Mouse (Mus musculus) heart, postnatal 14 days (tissue): Measurements from ENCODE around the gene Abca6. TPM values are rescaled to one million over a fixed set of nuclear protein-coding genes. Genes with fewer than 3 reads are reported as not detected.

ENCODE experiments used
- DNase-seq, 2 experiments: peaks; one replicate each; pipeline ENCODE4 v3.0.0; 2021 to 2022
- intact Hi-C: fragments of 180-260 bp; cut with DNase I; formaldehyde crosslinking; loops from one replicate; pipeline ENCODE4 v1.15.1; 2025
- total RNA-seq, 2 experiments: library from RNA; stranded (reverse); gene quantifications; 2 replicates each; pipeline ENCODE4 v1.2.3; 2021

Gene Abca6
- total RNA-seq, 2 experiments from 2014 or later = 8.6 to 10.9 TPM

DNA sequence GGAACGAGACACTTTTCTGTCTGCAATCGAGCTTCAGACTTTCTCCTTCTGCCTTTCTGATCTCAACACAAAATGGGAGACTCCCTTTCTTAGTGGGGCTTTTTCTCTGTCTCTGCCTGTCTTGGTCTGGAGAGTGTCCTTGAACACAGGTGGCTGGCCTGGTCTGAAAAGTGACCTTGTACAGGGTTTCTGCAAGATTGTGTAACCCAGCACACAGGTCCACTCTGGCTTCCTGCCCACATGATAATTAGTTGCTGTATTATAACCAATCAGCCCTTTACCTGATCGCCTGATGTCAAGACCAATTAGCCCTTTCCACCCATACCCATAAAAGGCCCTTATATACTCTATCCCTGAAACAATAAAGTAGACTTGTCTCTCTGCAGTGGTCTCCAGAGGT, 52.7 kb downstream of the Abca6 start:
- intact Hi-C loops = no loop called here

DNA sequence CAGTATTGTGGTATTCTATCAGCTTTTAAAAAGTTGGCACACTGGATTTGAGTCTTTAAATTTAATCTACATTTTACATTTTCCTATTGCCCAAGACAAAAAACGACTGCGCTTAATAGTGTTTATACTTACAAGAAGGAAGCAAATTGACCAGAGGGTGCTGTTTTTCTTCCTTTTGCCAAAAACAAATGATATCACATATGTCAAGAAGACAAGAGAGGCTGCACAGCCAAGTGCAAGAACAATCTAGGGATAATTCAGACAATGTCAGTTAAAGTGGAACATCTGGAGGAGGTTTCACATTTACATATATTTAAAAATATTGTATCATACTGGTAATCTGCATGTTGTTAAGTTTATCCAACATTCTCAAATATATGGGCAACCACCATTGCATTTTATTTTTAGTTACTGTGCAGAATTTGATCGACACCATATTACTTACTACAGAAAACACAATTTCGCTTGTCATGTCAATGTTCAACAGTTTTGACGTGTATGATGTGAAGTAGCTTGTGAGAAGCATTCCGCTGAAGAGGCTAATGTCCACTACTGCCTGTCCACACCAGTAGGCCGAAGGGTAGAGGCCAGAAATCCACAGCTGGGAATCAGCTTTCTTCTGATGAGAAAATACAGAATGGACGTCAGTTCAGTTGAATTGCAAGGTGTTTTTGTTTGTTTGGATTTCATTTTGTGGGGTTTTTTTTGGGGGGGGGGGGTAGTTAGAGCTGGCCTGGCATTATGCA, 54.8 kb downstream of the Abca6 start:
- intact Hi-C loops = no loop called here
- DNase-seq = no peak

More for the DNA sequence above, 52.7 kb downstream of the Abca6 start:
- no peak for DNase-seq

DNA sequence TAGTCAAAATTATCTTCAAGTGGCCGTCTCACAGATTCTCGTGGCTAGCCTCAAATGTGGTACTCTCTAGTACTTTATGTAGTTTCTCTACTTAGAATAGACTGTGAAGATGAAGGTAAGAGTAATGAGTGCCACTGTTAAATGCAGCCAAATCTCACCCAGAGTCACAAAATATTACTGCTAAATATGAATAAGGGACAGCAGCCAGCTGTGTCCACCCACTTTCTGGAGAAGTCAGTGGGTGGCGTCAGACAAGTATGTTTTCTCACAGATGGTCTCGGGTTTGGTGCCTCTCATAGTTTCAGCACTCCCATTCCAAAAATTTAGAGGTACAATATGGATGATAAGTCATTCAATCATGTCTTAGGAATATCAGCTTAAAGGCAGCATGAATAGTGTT, 56.3 kb downstream of the Abca6 start:
- intact Hi-C loops = no loop called here
- DNase-seq = no peak

DNA sequence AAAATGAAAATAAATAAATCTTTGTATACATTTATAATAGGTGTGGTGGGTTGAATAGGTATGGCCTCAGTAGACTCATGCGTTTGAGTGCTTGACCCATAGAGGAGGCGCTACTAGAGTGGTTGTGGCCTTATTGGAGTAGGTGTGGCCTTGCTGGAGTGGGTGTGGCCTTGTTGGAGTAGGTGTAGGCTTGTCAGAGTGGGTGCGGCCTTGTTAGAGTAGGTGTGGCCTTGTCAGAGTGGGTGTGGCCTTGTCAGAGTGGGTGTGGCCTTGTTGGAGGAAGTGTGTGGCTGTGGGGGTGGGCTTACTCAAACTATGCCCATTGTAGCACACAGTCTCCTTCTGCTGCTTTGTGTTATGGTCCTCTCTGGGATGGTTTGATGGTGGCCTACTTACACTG, 80.4 kb downstream of the Abca6 start:
- DNase-seq = no peak
- intact Hi-C loops = no loop called here

DNA sequence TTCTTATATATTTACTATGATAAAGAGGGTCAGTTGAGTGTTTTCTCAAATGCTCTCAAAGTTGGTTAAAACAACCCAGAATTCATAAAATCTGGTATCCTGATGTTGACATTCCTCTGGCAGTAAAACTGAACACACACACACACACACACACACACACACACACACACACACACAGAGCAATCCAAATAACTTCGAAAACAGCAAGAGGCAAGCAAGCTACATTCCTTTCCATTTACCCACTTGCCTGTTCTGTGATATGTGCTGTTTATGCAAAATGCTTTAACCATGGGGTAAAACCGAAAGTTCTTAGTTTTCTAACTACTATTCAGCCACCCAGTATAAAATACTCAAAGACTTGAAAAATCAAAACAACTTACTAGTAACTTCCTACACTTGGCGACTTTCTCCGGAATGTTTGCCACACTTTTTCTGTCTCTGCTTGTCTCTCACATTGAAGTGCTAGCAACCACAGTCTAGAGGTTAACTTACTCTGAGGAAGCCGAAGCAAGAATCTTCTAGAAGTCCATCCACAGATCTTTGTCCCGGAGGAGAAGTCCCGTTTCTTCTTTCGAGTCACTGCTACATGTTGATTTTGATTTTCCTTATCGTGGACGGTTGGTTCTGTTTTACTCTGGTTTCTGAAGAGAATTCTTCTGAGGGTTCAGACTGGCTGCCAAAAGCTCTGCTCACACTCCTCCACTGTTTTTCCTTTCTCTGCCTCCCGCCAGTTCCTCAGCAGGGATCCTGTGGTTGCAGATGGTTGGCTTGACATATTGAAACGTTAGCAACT, 83.9 kb downstream of the Abca6 start, which contains the start of gene Abca9:
TSS of gene Abca9 (minus strand) at position 738 of the 793 bp plus-strand sequence.
- peak; percentile 35 to 38 for DNase-seq
- intact Hi-C loops = no loop called here

DNA sequence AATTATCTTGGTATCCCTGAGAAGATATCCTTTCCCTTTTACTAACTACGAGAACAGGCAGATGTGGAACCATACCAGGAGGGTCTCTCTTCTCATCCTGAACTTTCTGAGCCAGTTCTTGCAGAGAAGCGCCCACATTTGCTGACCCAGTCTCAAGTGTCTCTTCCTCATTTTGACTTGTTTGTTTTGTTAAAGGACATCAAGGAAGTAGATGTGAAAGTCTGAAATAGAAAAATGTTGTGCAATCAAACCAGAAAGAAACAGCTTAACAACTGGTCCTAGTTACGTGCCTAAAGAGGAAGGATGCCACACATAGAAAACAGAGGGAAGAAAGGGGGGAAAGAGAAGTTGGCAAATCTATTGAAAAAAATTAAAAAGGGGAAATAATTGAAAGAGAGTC, 85.8 kb downstream of the Abca6 start:
- intact Hi-C loops = no loop called here
- DNase-seq = no peak

DNA sequence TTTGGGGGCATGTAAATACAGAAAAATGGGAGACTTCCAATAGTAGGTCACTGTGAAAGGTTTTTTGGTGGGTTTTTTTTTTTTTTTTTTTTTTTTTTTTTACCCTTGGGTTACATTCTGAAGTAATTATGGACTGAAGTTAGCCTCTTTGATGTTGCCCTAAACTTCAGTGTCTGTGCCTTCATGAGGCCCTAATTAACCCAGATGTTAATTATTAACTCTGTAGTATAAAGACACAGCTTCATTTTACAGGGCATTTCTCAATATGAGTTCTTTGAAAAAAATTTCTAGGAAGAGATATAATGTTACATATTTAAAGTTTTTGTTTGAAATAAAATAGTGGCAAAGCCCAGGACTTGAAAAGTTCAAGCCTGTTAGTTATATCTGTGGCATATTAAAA, 86.2 kb downstream of the Abca6 start:
- intact Hi-C loops = no loop called here

DNA sequence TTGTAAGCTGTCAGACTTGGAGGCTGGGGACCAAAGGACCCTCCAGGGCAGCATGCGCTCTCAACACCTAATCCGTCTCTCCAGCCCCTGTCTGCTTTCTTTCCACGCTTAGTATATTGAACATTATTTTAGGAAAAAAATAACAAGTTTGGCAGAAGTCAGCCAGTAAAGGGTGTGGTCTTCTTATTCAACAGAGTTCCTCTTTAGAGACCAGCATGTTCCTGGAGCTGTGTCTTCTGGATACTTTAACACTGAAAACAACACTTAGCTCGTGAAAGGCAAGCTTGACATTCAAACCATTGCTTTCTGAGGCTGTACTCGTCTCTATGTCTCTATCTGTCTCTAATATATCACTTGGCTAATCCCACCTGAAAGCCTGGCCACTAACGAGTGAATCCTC, 94.5 kb downstream of the Abca6 start:
- no peak for DNase-seq
- intact Hi-C loops = no loop called here

More for the DNA sequence above, 86.2 kb downstream of the Abca6 start:
- DNase-seq = no peak

DNA sequence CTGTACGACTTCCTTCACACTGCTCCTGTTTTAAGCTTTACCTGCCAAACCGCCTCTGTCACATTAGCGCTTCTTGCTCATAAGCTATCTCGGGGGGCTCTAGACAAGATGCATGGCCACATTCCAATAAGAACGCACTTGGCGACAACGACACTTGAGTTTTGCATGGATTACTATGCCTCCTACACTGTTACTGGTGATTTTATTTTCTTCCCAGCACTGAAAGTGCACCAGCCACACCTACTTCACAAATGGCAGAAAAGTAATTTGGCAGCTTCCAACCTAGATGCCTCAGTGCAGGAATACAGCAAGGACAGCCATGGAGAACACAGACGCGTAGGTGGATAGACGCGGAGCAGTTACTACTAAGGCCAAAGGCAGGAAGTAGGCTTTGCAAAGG, 95.6 kb downstream of the Abca6 start:
- intact Hi-C loops = no loop called here
- no peak for DNase-seq

DNA sequence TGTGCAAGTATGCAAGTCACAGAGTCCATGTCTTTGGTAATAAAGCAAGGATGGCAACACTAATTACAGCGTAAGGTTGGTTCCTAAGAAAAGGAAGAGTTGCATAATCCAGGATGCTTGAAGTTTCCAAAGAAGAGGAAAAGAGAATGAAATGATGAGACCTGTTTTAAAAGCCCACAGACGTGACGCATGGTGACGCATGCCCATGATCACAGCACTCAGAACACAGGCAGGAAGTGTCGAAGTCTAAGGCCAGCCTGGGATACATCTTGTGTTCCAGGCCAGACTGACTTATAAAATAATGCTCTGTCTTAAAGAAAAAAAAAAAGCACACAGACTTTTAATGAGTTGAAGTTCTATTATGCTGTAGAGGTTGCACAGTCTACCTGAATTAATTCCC, 103.9 kb downstream of the Abca6 start:
- intact Hi-C loops = no loop called here
- DNase-seq = no peak

DNA sequence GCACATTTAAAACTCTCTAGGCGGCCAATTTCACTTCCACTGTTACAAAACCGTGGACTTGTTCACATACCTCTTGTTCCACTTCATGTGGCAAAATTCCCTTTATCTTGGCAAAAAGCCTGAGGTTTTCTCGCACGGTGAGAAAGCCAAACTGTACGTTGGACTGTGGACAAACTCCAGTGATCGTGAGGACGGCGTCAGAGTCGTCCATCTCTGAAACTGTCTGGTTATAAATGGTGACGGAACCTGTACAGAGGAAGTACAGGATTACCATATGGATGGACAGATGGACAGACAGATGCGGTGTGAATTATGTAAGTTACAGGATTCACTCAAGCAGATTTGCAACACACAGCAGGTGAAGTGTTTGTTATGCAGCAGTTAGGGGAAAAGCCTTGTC, 106.2 kb downstream of the Abca6 start:
- no peak for DNase-seq
- intact Hi-C loops = no loop called here

DNA sequence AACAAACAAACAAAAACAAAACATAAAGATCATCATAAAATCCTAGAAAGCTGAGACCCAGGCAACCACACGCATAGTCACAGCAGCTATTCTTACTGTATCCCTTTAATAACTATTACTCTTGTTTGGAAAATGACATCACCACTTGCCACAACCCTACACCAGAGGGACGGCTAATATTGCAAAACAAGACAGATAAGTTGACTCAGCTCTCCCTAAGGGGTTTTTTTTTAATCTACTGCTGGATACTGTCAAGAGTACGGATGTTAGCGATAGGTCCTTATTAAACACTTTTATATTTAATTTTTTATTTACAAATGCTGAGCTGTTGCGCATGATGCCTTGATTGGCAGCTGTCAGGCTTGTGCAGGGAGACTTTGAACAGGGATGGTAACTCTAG, 120.8 kb downstream of the Abca6 start:
- DNase-seq = no peak
- intact Hi-C loops = no loop called here

Other genes with a start within 250 kb of the Abca6 start
- 10 to 100 TPM; 41.8 to 53.0 TPM for gene Abca8a, start 155.8 kb downstream of the Abca6 start, total RNA-seq
- gene Abca9, start 83.6 kb downstream of the Abca6 start, total RNA-seq = 10 to 100 TPM; 16.1 to 17.8 TPM
- 1 to 10 TPM; 7.3 to 7.9 TPM for gene Abca5, start 85.9 kb upstream of the Abca6 start, total RNA-seq
- 1 to 10 TPM; 6.4 to 7.0 TPM for gene Map2k6, start 147.3 kb upstream of the Abca6 start, total RNA-seq